Mouse (Mus musculus) CH12.LX (cell line): Measurements from ENCODE around the gene Phf14. TPM values are rescaled to one million over a fixed set of nuclear protein-coding genes. Genes with fewer than 3 reads are reported as not detected.

Experiments
- DNase-seq: peaks from one replicate; pipeline ENCODE4 v3.0.0-alpha.2; 2013; ENCODE audit errors: extremely low read depth
- H3K27ac ChIP-seq: 2 replicates; pipeline ENCODE4 v1.5.1; 2012; ENCODE audit warnings: low read depth, mild to moderate bottlenecking, control low read depth, moderate library complexity; ENCODE audit not compliant: insufficient read depth
- H3K27me3 ChIP-seq: replicated peaks from 2 replicates; pipeline ENCODE3; 2012; ENCODE audit warnings: inconsistent platforms
- H3K36me3 ChIP-seq, 2 experiments: replicated peaks in 1 of 2; 2 replicates each; pipeline versions ENCODE3 to v1.6.1; 2012; ENCODE audit warnings: inconsistent platforms in 1 of 2, low read length in 1 of 2, mild to moderate bottlenecking in 1 of 2, mixed read lengths in 1 of 2, moderate library complexity in 1 of 2; ENCODE audit not compliant: control insufficient read depth in 1 of 2, insufficient read depth in 1 of 2
- H3K4me1 ChIP-seq, 2 experiments: 2 replicates each; pipeline ENCODE4 v1.6.1; 2012; ENCODE audit warnings: inconsistent platforms in 1 of 2, moderate library complexity in 1 of 2; ENCODE audit not compliant: insufficient read depth in 2 of 2, control insufficient read depth in 1 of 2
- H3K4me2 ChIP-seq: 2 replicates; pipeline ENCODE4 v1.6.1; 2012; ENCODE audit warnings: low read depth, mild to moderate bottlenecking, control low read depth; ENCODE audit not compliant: poor library complexity, insufficient read depth, severe bottlenecking
- H3K4me3 ChIP-seq, 3 experiments: fragments of 150-350 bp in 1 of 3; sonication (generic) in 1 of 3; replicated peaks in 1 of 3; 2 replicates each; pipeline versions ENCODE3 to v1.5.1; 2011 to 2012; ENCODE audit warnings: low read depth in 2 of 3, low read length in 2 of 3, mild to moderate bottlenecking in 2 of 3, moderate library complexity in 2 of 3, control low read depth in 1 of 3, improper control_type of control experiment in 1 of 3, inconsistent platforms in 1 of 3, mixed read lengths in 1 of 3; ENCODE audit not compliant: poor library complexity in 1 of 3
- H3K79me2 ChIP-seq: replicated peaks from 2 replicates; pipeline ENCODE4 v1.6.1; 2012; ENCODE audit warnings: mild to moderate bottlenecking, moderate library complexity; ENCODE audit not compliant: control insufficient read depth, poor library complexity, insufficient read depth, severe bottlenecking; ENCODE audit errors: extremely low read depth
- H3K9ac ChIP-seq: 2 replicates; pipeline ENCODE4 v1.6.1; 2012; ENCODE audit warnings: low read depth, mild to moderate bottlenecking, control low read depth, moderate library complexity; ENCODE audit not compliant: insufficient read depth
- H3K9me3 ChIP-seq: replicated peaks from 2 replicates; pipeline ENCODE3; 2012; ENCODE audit warnings: low read length, inconsistent platforms, mixed read lengths
- CHD1 ChIP-seq: IDR thresholded peaks from 2 replicates; pipeline ENCODE4 v1.6.1; 2012; ENCODE audit warnings: low read depth, low read length, improper control_type of control experiment, inconsistent platforms
- CHD2 ChIP-seq: IDR thresholded peaks from 2 replicates; pipeline ENCODE4 v1.6.1; 2011; ENCODE audit warnings: low read length, improper control_type of control experiment
- CTCF ChIP-seq, 2 experiments: IDR thresholded peaks in 1 of 2; conservative IDR thresholded peaks in 1 of 2; 2 replicates each; pipeline ENCODE4 v1.5.1; 2011 to 2012; ENCODE audit warnings: low read depth in 2 of 2, low read length in 2 of 2, improper control_type of control experiment in 1 of 2, inconsistent platforms in 1 of 2, mild to moderate bottlenecking in 1 of 2, moderate library complexity in 1 of 2
- EP300 ChIP-seq: IDR thresholded peaks from 2 replicates; pipeline ENCODE4 v1.6.1; 2011; ENCODE audit warnings: low read length, improper control_type of control experiment
- ETS1 ChIP-seq: conservative IDR thresholded peaks from 2 replicates; pipeline ENCODE4 v1.6.1; 2012; ENCODE audit warnings: low read depth, mild to moderate bottlenecking, inconsistent platforms, low read length, improper control_type of control experiment, moderate library complexity
- HCFC1 ChIP-seq: IDR thresholded peaks from 2 replicates; pipeline ENCODE4 v1.6.1; 2012; ENCODE audit warnings: low read depth, mild to moderate bottlenecking, inconsistent platforms, low read length, improper control_type of control experiment
- IRF4 ChIP-seq: IDR thresholded peaks from 2 replicates; pipeline ENCODE4 v1.6.1; 2014; ENCODE audit warnings: low read depth, mild to moderate bottlenecking, inconsistent platforms, low read length, improper control_type of control experiment
- MAZ ChIP-seq: IDR thresholded peaks from 2 replicates; pipeline ENCODE4 v1.6.1; 2012; ENCODE audit warnings: low read depth, mild to moderate bottlenecking, inconsistent platforms, low read length, improper control_type of control experiment, moderate library complexity
- MEF2A ChIP-seq: IDR thresholded peaks from 2 replicates; pipeline ENCODE4 v1.6.1; 2014; ENCODE audit warnings: low read depth, mild to moderate bottlenecking, inconsistent platforms, low read length, improper control_type of control experiment, borderline replicate concordance
- MXI1 ChIP-seq: IDR thresholded peaks from 2 replicates; pipeline ENCODE4 v1.6.1; 2011; ENCODE audit warnings: mild to moderate bottlenecking, low read depth, low read length, improper control_type of control experiment
- NELFE ChIP-seq: IDR thresholded peaks from 2 replicates; pipeline ENCODE4 v1.6.1; 2011; ENCODE audit warnings: low read depth, low read length, improper control_type of control experiment
- POLR2A ChIP-seq: IDR thresholded peaks from 2 replicates; pipeline ENCODE4 v1.6.1; 2011; ENCODE audit warnings: low read depth, mild to moderate bottlenecking, improper control_type of control experiment, low read length
- RAD21 ChIP-seq: IDR thresholded peaks from 2 replicates; pipeline ENCODE4 v1.6.1; 2011; ENCODE audit warnings: low read depth, mild to moderate bottlenecking, low read length, improper control_type of control experiment, moderate library complexity
- RCOR1 ChIP-seq: conservative IDR thresholded peaks from 2 replicates; pipeline ENCODE4 v1.6.1; 2012; ENCODE audit warnings: low read depth, mild to moderate bottlenecking, inconsistent platforms, low read length, improper control_type of control experiment
- SIN3A ChIP-seq: IDR thresholded peaks from 2 replicates; pipeline ENCODE4 v1.6.1; 2012; ENCODE audit warnings: low read length, improper control_type of control experiment, inconsistent platforms
- SMC3 ChIP-seq: IDR thresholded peaks from 2 replicates; pipeline ENCODE4 v1.6.1; 2011; ENCODE audit warnings: low read depth, low read length, improper control_type of control experiment
- TBP ChIP-seq: conservative IDR thresholded peaks from 2 replicates; pipeline ENCODE4 v1.6.1; 2011; ENCODE audit warnings: low read depth, low read length, improper control_type of control experiment
- USF1 ChIP-seq: IDR thresholded peaks from 2 replicates; pipeline ENCODE4 v1.6.1; 2014; ENCODE audit warnings: low read depth, mild to moderate bottlenecking, inconsistent platforms, low read length, improper control_type of control experiment
- USF2 ChIP-seq: conservative IDR thresholded peaks from 2 replicates; pipeline ENCODE4 v1.6.1; 2011; ENCODE audit warnings: low read depth, low read length, improper control_type of control experiment
- ZKSCAN1 ChIP-seq: IDR thresholded peaks from 2 replicates; pipeline ENCODE4 v1.6.1; 2012; ENCODE audit warnings: low read depth, inconsistent platforms, low read length, improper control_type of control experiment, borderline replicate concordance
- ZMIZ1 ChIP-seq: IDR thresholded peaks from 2 replicates; pipeline ENCODE4 v1.6.1; 2012; ENCODE audit warnings: low read depth, mild to moderate bottlenecking, inconsistent platforms, low read length, improper control_type of control experiment
- ZNF384 ChIP-seq: IDR thresholded peaks from 2 replicates; pipeline ENCODE4 v1.6.1; 2012; ENCODE audit warnings: low read depth, low read length, improper control_type of control experiment, inconsistent platforms
- dilution Hi-C: fragments of 300-500 bp; cut with MboI; formaldehyde crosslinking; loops from 2 replicates; pipeline ENCODE4 v1.14.3; 2020; ENCODE audit warnings: low sequenced_read_pairs; ENCODE audit not compliant: extremely low pct_unique_long_range_greater_than_20kb, extremely low pct_ligation_motif_present
- in situ Hi-C: fragments of 300-500 bp; cut with MboI; formaldehyde crosslinking; loops from 3 replicates; pipeline ENCODE4 v1.14.3; 2019; ENCODE audit warnings: low sequenced_read_pairs, low pct_ligation_motif_present, low pct_unique_long_range_greater_than_20kb, mixed read lengths
- polyA plus RNA-seq: library from polyadenylated mRNA; unstranded; fragments of >175 nt; gene quantifications from 2 replicates; pipeline ENCODE4 v1.2.1, GENCODE M21; 2012; ENCODE audit warnings: low read depth; ENCODE audit not compliant: insufficient read length
- total RNA-seq, 2 experiments: library from RNA; depleted of rRNA; stranded (reverse); fragments of 300-350 nt in 1 of 2; fragments of >200 nt in 1 of 2; gene quantifications; 2 replicates each; pipeline ENCODE4 v1.2.3; 2012 to 2014

The Phf14 gene
- total and polyA plus RNA-seq, 3 experiments: 24.7 to 41.2 (median 26.0) TPM

DNA sequence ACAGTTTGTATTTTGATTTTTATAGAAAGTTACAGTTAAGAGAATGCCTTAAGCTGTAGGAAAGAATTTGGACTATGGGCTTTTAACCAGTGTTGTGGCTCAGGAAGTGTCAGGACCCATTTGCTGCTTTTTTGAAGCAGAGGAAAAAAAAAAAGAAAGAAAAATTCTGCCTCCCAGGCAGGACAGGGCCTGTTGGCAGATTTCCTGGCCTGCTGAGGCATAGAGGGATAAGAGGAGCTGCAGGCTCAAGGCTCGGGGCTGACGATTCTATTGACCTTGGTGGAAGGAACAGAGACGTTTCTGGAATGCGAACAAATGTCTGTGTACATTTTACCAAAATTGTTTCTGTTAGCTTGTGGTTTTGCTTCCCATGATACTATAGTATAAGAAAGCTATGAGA lies 91.0 kb downstream of the Phf14 start:
- TF ChIP-seq USF2 (no peak), POLR2A (no peak), RAD21 (no peak), EP300 (no peak), ZNF384 (no peak), CTCF (conservative IDR thresholded peaks at IDR 0.05 in 1 of 2, IDR thresholded peaks at IDR 0.05 in 1 of 2; ENCODE audit: low read depth in 2 of 2, low read length in 2 of 2) (no peak), USF1 (no peak), MEF2A (no peak), HCFC1 (no peak), TBP (no peak), MXI1 (no peak), NELFE (no peak), ZKSCAN1 (no peak), ZMIZ1 (no peak), RCOR1 (no peak), SIN3A (no peak)
- TF ChIP-seq, all 38 proteins: peak for 0
- dilution Hi-C loops (no loop called here), in situ Hi-C loops (no loop called here)
- Histone ChIP-seq H3K9ac (no peak overlapping the region), H3K4me2 (no peak overlapping the region), H3K79me2 (no peaks in the 10 kb centered on the region), H3K27me3 (no peaks in the 10 kb centered on the region), H3K4me3 (no peak overlapping the region), H3K36me3 (peaks cover 22 to 52% of the 10 kb centered on the region in 2 experiments), H3K27ac (no peak overlapping the region), H3K4me1 (no peaks in the 10 kb centered on the region), H3K9me3 (no peaks in the 10 kb centered on the region)
- DNase-seq: no peak

GRCm38 (mm10) chr6:11999506-11999905 lies 91.9 kb downstream of the Phf14 start:
- Histone ChIP-seq H3K79me2 (no peaks in the 10 kb centered on the region), H3K9ac (no peak overlapping the region), H3K4me3 (no peak overlapping the region), H3K36me3 (peaks cover 22 to 50% of the 10 kb centered on the region in 2 experiments), H3K4me2 (no peak overlapping the region), H3K27ac (no peak overlapping the region), H3K9me3 (no peaks in the 10 kb centered on the region), H3K4me1 (no peaks in the 10 kb centered on the region), H3K27me3 (no peaks in the 10 kb centered on the region)
- DNase-seq: no peak
- in situ Hi-C loops (no loop called here), dilution Hi-C loops (no loop called here)
- TF ChIP-seq SMC3 (no peak), CHD1 (no peak), MAZ (no peak), HCFC1 (no peak), TBP (no peak), ZMIZ1 (no peak), RCOR1 (no peak), CHD2 (no peak), USF2 (no peak), IRF4 (no peak), POLR2A (no peak), EP300 (no peak), ETS1 (no peak), ZNF384 (no peak)
